Mouse (Mus musculus): ENCODE results near the gene Rnf187.

GRCm38 (mm10) chr11:58977150-58977549 lies 38.4 kb upstream of the Rnf187 start:
- TF ChIP-seq CTCF (conservative IDR thresholded peaks at IDR 0.05 in 1 of 2, IDR thresholded peaks at IDR 0.05 in 1 of 2; ENCODE audit: low read depth in 2 of 2, low read length in 2 of 2), result no peak
- no peak for TF ChIP-seq USF1 (IDR thresholded peaks at IDR 0.05; ENCODE audit: low read depth, low read length)
- no peak for TF ChIP-seq ZKSCAN1 (IDR thresholded peaks at IDR 0.05; ENCODE audit: borderline replicate concordance, low read depth, low read length)
- TF ChIP-seq MXI1 (IDR thresholded peaks at IDR 0.05; ENCODE audit: low read depth, low read length), result no peak; the same call in 1 of the 2 replicates
- no peak for TF ChIP-seq MAFK (IDR thresholded peaks at IDR 0.05; ENCODE audit: insufficient replicate concordance, low read length)
- no peak for TF ChIP-seq SMC3 (IDR thresholded peaks at IDR 0.05; ENCODE audit: low read depth, low read length)
- TF ChIP-seq SIN3A (IDR thresholded peaks at IDR 0.05; ENCODE audit: low read length), result no peak
- no peak for TF ChIP-seq POLR2A (IDR thresholded peaks at IDR 0.05; ENCODE audit: low read depth, low read length)
- no peak for TF ChIP-seq MEF2A (IDR thresholded peaks at IDR 0.05; ENCODE audit: borderline replicate concordance, low read depth, low read length)
- no peak for TF ChIP-seq EP300 (IDR thresholded peaks at IDR 0.05; ENCODE audit: low read length)
- no peak for TF ChIP-seq HCFC1 (IDR thresholded peaks at IDR 0.05; ENCODE audit: low read depth, low read length)
- no peak for TF ChIP-seq PAX5 (IDR thresholded peaks at IDR 0.05; ENCODE audit: low read length)
